Mouse (Mus musculus): ENCODE results near the gene Dock10.
A peak's percentile ranks its signal among the peaks of the same experiment; 100 is the strongest.

Gene Dock10

DNA sequence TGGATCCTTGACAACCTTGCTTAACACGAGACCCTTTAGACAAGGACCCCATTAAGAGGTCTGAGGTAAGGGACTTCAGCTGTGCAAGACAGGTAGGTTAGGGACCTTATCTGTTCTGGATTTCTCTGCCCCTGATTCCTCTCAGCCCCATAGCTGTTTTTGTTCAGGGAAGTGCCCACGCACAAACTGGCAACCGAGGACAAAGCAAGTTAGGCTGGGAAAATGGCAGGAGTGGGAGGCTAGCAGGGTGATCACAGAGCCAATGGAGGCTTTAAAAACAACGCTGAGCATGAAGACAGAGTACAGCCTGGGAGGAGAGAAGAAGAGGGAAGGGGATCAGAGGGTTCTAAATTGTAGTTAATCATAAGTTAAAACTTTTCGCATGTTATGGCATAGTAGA, 141.7 kb downstream of the Dock10 start:
- no peak for DNase-seq (ENCODE audit: low read depth, low spot score)

DNA sequence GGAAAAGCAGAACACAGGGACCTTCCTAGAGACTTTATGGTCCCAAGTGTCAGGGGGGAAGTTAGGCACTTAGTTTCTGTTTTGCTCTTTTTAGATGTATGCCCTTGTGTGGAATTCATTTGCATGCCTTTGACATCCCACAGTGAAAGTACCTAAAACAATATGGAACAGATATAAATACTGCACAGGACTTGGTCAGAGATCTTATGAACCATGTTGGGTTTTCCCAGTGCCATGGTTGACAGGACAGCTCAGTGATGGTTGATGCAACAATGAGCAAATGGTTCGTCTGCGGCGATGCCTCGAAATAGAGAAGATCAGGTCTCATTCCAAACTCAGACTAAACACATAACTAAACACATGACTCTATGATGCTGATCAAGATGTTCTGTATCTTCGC, 143.6 kb downstream of the Dock10 start:
- DNase-seq (ENCODE audit: low read depth, low spot score): no peak

DNA sequence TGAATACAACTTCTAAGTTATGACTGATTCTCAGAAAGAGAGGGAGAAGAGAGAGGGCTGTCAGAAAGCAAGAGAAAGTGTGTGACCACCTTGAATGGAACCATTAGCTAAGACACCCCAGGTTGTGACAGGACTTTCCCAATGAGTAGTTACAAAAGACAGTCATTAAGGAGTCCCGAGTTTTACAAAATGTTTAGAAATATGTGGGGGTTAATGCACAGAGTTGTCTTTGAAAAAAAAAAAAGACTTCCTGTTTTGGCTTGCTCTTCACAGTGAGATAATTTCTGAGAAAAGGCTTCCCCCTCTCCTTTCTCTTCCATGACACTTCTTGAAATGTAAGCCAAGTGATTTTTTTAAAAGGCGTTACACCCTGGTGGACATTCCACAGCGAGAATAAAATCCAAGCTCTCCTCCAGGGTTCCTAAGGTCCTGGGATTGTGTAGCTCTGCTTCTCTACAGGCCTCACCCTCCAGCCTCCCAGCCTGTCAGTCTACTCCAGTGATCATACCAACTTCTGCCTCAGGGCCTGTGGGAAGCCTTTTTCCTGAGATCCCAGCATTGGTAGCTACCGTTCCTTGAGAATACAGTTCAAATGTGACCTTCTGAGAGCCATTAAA, 144.8 kb downstream of the Dock10 start:
- no peak for DNase-seq (ENCODE audit: low read depth, low spot score)

DNA sequence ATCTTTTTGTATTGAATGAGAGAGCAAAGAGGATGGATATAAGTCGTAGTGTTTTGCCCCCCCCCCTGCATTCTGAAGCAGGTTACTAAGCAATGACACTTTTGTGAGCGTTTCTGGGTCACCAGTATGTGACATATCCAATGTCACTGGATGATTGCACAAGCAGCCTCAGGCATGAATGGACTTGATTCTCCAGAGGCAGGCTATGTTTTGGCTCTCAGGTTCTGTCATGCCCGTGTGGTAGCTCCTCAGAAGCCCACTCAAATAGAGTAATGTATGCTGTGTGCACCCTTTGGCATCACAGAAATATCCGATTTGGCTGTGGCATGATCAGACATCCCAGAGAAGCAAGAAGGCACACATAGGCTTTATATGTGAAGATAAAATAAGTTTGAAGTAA, 150.8 kb downstream of the Dock10 start:
- DNase-seq (ENCODE audit: low read depth, low spot score): no peak

DNA sequence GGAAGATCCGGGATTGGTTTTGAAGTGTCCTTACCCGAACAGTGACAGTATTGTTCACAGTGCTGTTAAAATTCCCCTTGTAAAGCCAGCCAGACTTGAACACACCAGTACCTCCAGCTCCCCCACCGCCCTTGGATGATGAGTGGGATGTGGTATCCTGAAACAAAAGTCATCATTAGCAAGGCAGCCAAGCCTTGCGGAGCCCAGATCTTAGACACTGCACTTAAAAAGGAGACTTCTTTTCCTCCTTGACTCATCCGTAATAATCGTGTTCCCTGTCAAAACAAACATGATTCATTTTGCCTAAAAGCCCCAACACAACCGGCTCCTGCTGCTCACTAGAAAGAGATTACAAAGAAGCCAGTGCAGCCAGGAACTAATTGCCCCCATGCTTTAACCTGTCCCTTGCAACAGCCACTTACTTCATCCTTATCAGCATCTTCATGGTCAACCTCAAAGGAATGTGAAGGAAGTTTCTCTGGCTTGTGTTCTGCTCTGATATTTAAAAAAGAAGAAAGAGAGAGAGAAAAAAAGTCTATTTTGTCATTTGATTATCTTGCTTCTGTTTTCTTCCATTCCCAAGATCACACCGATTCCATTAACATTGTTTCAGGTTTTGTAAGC, 152.1 kb downstream of the Dock10 start:
- no peak for DNase-seq (ENCODE audit: low read depth, low spot score)

DNA sequence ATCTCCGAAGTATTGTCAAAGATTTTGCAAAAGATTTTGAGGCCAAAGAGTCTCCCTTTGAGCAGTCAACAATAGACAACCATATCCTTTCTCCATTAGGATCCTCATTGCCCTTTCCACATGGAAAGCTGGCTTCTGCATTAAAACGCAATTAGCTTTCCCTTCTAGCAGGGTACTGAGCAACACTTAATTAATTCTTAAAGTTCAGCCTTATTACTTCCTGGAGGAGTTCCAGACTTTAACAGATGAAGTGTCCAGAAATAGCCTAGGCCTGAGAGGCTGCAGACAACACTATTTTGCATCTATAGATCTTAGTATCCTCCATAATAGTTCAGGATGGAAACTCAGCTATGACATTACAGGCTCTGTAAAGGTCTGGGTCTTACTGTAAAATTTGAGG, 154.0 kb downstream of the Dock10 start:
- DNase-seq (ENCODE audit: low read depth, low spot score): no peak

DNA sequence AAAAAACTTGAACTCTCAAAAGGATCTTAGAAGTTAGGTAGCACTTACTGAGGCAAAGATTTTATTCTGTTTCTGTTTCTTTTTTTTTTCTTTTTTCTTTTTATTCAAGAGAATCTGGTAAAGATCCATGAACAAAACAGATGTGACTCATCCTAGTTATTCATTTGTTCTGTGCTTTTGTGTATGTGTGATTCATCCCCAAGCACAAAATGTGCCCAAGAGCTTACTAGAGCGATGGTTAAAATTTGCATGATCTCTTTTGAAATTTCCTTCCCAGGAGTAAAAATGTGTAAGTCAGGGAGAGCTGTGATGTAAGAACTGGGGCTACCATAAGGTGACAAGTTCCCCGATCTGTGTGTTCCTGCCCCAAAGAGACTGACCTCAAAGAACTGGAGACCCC, 155.2 kb downstream of the Dock10 start:
- no peak for DNase-seq (ENCODE audit: low read depth, low spot score)

DNA sequence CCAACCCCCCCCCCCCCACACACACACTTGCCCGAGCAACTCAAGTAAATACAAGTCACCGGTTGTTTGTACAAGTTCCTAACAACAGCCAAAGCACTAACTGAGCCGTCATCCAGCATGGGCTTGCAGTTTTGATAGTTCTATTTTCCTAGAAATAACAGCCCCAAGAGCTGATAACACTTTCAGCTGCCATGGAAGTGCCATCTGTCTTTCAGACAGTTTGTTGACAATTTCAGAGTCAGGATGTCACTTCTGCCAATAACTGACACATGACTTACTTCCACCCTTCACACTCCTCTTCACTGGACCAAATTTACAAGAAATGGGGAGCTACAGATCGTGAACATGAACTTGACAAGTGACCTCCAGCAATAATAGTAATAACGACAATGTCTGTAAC, 175.0 kb downstream of the Dock10 start:
- DNase-seq (ENCODE audit: low read depth, low spot score): no peak

DNA sequence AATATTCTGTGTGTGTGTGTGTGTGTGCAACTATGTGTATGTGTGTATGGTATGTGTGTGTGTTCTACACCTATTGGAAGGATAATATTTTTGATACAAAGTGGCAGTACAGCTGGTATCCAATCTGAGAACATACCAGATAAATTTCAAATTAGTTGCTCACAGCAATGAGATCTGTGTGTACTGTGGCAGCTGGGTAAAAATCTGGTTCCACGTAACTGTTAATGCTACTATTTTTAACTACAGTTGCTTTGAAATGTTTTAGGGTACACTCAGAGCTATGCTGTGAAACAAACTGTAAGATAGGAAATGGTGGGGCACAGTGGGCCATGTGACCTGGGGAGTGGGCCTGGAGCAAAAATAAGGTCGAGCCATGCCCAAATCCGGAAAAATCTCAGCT, 176.1 kb downstream of the Dock10 start:
- DNase-seq (ENCODE audit: low read depth, low spot score): no peak

DNA sequence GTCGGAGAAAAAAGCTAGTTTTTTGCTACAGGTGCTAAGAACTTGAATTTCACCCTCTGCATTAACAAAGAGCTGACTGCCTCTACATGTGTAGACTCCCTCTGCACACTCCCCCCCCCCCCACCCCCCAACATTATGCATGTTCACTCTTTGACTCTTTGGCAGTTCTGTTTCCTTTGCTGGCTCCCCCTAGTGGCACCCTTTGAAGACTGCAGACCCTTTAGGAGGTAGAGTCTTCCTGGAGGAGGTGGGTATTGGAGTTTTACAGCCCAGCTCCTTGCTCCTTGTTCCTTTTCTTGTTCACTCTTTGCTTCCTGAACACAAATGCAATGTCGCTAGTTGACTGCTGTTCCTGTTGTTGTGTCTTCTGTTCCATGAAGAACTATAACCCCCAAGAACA, 181.4 kb downstream of the Dock10 start:
- DNase-seq (ENCODE audit: low read depth, low spot score): no peak

DNA sequence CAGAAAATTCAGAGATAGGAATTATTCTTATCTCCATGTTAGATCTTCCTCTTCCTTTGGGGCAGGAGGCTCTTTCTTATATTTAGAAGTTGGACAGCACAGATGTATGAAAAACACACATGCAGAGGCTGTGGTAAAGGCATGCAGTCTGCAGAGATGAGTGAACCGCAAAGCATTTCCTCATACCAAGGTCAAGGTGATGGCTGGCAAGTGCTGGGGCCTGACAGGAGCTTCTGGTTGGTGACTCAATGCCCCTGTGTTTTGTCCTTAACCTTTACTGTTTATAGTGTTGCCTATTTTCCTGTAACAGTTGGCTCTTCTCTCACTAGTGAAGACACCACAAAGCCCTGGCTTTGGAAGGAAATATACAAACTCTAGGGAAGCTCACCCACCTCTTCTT, 201.9 kb downstream of the Dock10 start:
- no peak for DNase-seq (ENCODE audit: low read depth, low spot score)

DNA sequence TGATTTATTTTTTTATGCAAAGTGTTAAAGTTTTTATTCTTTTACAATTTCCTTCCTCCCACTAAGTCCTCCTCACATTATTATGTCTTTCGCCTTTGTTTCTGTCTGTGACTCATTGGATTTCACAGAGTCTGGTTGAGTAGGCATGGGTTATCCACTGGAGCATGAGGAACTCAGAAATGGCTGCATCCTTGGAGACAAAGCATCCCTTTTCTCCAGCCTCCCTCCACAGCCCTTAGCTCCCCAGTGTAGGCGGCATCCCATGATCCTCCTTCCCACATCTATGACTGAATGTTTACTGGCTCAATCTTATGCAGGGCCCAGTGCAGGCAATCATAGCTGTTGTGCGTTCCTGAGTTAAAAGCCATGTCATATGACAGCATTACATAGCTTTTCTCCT, 216.8 kb downstream of the Dock10 start:
- DNase-seq (ENCODE audit: low read depth, low spot score): no peak

DNA sequence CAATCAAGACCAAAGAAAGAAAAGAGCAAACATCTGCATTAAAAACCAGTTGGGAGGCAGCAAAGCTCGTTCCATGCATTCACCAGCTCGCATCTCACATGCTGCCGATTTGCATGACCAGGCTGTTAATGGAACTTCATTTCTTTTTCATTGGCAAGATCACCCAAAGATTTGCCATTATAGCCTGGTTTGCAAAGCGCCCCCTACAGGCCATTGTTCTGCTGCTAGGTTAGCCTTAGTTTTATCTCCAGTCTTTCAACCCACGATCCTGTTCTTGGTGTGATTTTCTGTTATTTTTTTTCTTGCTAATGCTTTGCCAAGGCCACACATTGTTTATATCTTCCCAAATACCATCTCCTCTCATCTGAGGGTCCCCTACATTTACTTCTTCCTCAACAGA, 236.1 kb downstream of the Dock10 start:
- DNase-seq (ENCODE audit: low read depth, low spot score): peak; percentile 15

DNA sequence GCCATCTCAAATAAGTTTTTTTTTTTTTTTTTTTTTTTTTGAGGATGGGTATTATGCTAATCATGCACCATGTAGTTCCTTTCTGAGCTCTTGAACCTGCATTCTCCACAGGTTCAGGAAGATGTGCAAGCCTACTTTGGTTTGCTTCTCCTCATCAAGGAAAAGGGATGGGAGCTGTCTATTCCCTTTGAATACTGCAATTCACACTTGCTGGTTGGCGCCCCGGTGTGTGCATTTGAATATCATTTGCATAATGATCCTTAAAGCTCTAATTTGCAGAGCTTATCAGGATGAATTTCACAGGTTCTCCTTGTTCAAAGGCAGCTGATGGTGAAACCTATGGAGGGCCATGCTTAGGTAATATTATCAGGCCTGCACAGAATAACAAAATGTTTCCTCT, 237.9 kb downstream of the Dock10 start:
- no peak for DNase-seq (ENCODE audit: low read depth, low spot score)

DNA sequence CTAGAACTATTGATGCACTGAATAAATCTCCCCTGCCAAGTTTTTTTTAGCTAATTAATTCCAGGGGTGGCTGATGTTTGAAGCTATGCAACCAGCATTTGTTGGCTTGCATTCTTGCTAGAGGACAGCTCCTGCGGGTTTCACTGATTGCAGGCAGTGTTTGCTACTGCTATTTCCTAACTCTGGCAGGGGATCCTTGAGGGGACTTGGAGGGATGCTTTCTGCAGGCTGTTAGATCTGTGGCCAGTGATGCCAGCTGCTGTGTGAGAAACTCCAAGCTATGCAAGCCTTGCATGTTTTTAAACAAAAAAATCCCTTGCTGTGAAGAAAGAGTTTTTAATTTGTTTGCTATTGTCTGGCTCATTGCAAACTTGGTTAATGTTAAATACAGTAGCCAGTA, 238.4 kb downstream of the Dock10 start:
- DNase-seq (ENCODE audit: low read depth, low spot score): no peak

DNA sequence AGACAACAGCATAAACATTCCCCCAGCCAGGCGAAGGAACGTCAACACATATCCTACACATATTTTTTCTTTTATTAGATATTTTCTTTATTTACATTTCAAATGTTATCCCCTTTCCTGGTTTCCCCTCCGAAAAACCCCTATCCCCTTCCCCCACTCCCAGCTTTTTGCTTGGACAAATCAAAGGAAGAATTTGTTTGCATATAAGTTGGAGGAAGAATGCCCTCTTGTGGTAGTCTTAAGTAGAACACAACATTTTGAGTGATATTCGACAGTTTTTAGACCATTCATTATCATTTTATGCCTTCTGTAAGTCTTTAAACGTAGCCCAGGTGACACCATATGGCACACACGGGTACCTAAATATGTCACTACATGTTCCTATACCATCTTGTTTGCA, 242.5 kb downstream of the Dock10 start:
- DNase-seq (ENCODE audit: low read depth, low spot score): peak; percentile 18

DNA sequence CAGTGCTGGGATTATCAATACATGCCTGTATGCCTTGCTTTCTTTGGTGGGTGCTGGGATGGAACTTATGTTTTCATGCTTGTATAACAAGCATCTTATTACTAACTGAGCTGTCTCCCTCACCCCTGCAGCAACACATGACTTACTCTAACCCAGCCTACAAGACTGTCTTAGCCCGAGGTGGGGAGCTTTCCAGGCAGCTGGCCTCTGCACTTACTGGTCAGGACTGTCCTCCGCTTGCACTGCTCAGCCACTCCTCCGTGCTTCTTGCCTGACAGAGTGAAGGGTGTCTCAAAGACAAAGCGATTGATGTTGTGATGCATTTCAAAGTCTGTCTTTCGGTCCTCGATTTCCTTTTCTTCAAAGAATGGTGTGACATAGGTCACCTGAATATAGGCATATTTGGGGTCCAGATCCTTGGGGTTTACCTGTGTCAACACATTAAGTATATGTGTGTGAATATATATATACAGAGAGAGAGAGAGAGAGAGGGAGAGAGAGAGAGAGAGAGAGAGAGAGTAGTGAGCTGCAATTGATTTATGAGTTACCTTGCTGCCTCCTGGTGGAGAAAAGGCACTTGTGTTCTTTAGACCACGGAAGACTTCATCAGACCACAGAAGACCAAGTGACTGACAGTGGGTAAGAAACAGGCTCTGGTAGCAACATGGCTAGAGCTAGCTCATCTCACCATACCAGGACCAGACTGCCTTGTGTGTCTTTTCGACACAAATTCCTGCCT, 245.9 kb downstream of the Dock10 start:
- DNase-seq (ENCODE audit: low read depth, low spot score): peak; percentile 28

DNA sequence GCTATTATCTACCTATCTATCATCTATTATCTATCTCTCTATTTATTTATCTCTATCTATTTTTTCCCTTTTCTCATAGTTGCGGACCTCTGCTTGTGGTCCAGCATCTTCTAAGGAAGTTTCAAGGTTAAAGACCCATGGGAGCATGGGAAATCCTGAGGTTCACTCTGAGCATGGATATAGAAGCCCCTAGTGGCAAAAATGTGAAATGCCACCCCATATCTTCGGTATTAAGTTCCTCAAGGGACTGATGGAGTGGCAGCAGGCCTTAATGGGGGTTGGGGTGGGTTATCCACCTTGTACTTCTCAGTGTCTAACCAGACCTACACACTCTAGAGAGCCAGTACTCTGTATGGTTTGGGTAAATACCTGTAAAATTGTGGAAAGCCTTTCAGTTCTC, 253.6 kb downstream of the Dock10 start:
- peak; percentile 48 for DNase-seq (ENCODE audit: low read depth, low spot score)

DNA sequence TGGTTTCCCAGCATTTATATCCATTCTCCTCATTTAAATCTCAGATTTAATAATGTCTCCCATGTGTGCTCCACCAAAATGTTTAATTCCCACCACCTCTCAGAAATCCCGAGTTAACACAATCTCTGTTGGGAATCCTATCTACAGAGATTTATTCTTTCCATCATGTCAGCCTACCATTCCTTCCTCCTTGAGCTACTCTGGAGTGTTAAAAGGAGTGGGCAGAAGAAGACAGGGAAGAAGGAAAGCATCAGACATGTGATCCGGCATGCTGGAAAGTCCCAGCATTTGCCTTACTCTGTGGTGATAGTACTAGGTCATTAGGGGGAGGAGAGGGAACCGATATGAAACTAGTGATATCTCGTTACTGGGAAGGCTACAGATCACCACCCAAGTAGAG, 254.2 kb downstream of the Dock10 start:
- no peak for DNase-seq (ENCODE audit: low read depth, low spot score)

DNA sequence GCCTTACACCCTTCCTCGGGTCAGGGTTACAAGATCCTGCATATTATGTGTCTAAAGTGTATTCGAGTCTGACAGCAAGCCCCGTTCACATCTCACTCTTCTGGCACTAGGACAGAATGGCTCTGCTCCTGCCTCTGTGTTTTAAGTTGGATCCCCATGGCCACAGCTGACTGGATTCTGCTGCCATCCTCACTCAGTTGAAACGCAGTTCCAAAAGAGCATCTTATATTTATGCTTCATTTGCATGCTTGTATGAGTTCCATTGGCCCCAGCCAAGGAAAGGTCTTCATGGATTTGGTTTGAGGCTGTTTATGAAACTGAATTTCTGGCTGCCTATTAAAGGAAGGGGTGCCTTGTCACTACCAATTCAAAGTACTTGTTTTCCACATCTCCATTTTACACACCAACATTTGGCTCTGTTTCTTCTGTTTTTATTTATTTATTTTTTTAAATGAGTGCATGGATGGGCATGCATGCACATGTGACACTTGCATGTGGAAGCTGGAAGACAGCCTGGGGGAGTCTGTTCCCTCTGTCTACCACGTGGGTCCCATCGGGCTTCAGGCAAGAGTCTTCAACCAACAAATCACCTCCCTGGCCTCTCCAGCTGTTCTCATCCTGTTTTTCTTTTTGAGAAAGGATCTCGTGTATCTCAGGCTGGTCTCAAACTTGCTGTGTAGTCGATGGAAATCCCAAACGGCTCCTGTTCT, 255.7 kb downstream of the Dock10 start:
- DNase-seq (ENCODE audit: low read depth, low spot score): no peak

DNA sequence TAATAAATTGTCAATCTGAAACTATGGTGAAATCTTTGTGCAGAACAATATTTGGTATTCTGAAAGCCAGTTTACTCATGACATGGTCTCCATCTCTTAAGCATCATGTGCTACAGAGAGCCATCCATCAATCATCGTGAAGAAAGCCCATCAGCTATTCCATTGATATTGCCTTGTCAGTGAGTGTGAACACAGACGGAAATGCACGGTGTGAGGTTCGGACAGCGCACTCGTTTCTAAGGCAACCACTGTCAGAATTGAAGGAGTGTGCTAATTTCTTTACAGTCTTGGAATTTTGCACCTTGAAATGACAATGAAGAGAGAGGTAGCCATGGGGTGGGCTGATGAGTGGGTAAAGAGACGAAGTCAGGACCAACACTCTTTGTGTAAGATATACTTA, 259.1 kb downstream of the Dock10 start:
- no peak for DNase-seq (ENCODE audit: low read depth, low spot score)

DNA sequence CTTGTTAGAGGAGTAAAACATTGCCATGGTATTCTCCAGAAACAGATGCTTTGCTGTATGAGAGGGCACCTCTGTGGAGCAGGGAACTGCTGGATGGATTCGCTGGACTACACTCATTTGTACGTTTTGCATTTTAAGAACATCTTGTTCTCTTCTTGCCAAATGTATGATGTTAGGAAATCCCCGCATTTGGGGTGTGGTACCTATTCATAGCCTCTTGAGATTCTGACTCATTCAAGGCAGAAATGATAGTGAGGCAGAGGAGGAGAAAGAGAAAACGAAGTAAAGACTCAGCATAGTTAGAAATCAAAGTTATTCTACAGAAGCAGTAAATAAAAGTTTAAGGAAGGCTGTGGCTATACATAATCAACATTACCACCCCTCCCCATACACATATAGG, 262.0 kb downstream of the Dock10 start:
- DNase-seq (ENCODE audit: low read depth, low spot score): no peak

DNA sequence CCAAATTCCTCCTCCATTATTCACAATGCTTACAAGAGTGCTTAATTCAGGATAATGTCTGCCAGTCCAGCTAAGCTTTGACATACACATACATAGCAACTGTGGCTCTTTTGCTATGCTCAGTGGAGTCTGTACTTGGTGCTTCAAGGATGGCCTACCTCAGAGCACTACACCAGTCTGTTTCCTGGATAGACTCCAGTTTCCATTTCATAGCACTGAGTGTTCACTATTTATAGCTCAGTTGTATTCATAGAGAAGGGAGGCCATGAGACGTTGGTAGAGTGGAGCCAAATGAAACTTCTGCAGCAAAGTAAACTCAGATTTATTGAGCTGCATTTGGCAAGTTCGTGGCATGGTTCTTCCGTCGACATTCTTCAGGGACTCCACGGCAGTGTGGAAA, 274.9 kb downstream of the Dock10 start:
- no peak for DNase-seq (ENCODE audit: low read depth, low spot score)

All from ZHBTc4 (cell line).